Mouse (Mus musculus): Measurements from ENCODE around the gene Umad1. TPM values are rescaled to one million over a fixed set of nuclear protein-coding genes. Genes with fewer than 3 reads are reported as not detected.
"Not testable (repeated sequence)": the region's sequence is repeated elsewhere in the genome, so short reads cannot be mapped to it uniquely, and the experiment has no call there.

The Umad1 gene
- total RNA-seq, 2 experiments from 2014 or later: 42.7 to 43.6 TPM

GRCm38 (mm10) chr6:8299066-8299863, 40.2 kb downstream of the Umad1 start:
- DNase-seq (ENCODE audit: low spot score in 2 of 2): no peak
- intact Hi-C loops (cut with DNase I): no loop called here

GRCm38 (mm10) chr6:8307878-8308775, 49.0 kb downstream of the Umad1 start:
- intact Hi-C loops (cut with DNase I): no loop called here
- DNase-seq (ENCODE audit: low spot score in 2 of 2): no peak

GRCm38 (mm10) chr6:8312554-8312953, 53.5 kb downstream of the Umad1 start:
- no peak for DNase-seq (ENCODE audit: low spot score in 2 of 2)
- intact Hi-C loops (cut with DNase I): no loop called here

- no peak for DNase-seq (ENCODE audit: low spot score in 2 of 2)
- intact Hi-C loops (cut with DNase I): no loop called here
These were observed 57.1 kb downstream of the Umad1 start for GRCm38 (mm10) chr6:8316201-8316600.

- no peak for DNase-seq (ENCODE audit: low spot score in 2 of 2)
- intact Hi-C loops (cut with DNase I): no loop called here
These were observed 60.5 kb downstream of the Umad1 start for GRCm38 (mm10) chr6:8319591-8319990.

GRCm38 (mm10) chr6:8331496-8331895, 72.4 kb downstream of the Umad1 start:
- DNase-seq (ENCODE audit: low spot score in 2 of 2); intact Hi-C loops (cut with DNase I): not testable (repeated sequence)

- no peak for DNase-seq (ENCODE audit: low spot score in 2 of 2)
- intact Hi-C loops (cut with DNase I): no loop called here
These were observed 74.3 kb downstream of the Umad1 start for GRCm38 (mm10) chr6:8333380-8333779.

GRCm38 (mm10) chr6:8336487-8337390, 77.7 kb downstream of the Umad1 start:
- intact Hi-C loops (cut with DNase I): no loop called here
- no peak for DNase-seq (ENCODE audit: low spot score in 2 of 2)

GRCm38 (mm10) chr6:8339453-8339852, 80.4 kb downstream of the Umad1 start:
- DNase-seq (ENCODE audit: low spot score in 2 of 2): no peak
- intact Hi-C loops (cut with DNase I): no loop called here

- intact Hi-C loops (cut with DNase I): no loop called here
- no peak for DNase-seq (ENCODE audit: low spot score in 2 of 2)
These were observed 84.2 kb downstream of the Umad1 start for GRCm38 (mm10) chr6:8343271-8343670.

- intact Hi-C loops (cut with DNase I): no loop called here
- DNase-seq (ENCODE audit: low spot score in 2 of 2): peak; percentile 30 to 50
These were observed 86.2 kb downstream of the Umad1 start for GRCm38 (mm10) chr6:8345219-8345856.

GRCm38 (mm10) chr6:8347154-8347553, 88.1 kb downstream of the Umad1 start:
- no peak for DNase-seq (ENCODE audit: low spot score in 2 of 2)
- intact Hi-C loops (cut with DNase I): no loop called here

- DNase-seq (ENCODE audit: low spot score in 2 of 2): no peak
- intact Hi-C loops (cut with DNase I): no loop called here
These were observed 89.3 kb downstream of the Umad1 start for GRCm38 (mm10) chr6:8348344-8348743.

- intact Hi-C loops (cut with DNase I): no loop called here
- no peak for DNase-seq (ENCODE audit: low spot score in 2 of 2)
These were observed 90.1 kb downstream of the Umad1 start for GRCm38 (mm10) chr6:8349060-8349670.

- intact Hi-C loops (cut with DNase I): no loop called here
- no peak for DNase-seq (ENCODE audit: low spot score in 2 of 2)
These were observed 92.4 kb downstream of the Umad1 start for GRCm38 (mm10) chr6:8351507-8351906.

- DNase-seq (ENCODE audit: low spot score in 2 of 2): no peak
- intact Hi-C loops (cut with DNase I): no loop called here
These were observed 93.6 kb downstream of the Umad1 start for GRCm38 (mm10) chr6:8352533-8353168.

- no peak for DNase-seq (ENCODE audit: low spot score in 2 of 2)
- intact Hi-C loops (cut with DNase I): no loop called here
These were observed 94.4 kb downstream of the Umad1 start for GRCm38 (mm10) chr6:8353461-8353860.

- intact Hi-C loops (cut with DNase I): no loop called here
- no peak for DNase-seq (ENCODE audit: low spot score in 2 of 2)
These were observed 95.8 kb downstream of the Umad1 start for GRCm38 (mm10) chr6:8354846-8355245.

Data from left cerebral cortex, postnatal 36 days (tissue).